Mouse (Mus musculus) gastrocnemius, adult 18-20 months (tissue): Measurements from ENCODE around the gene Atp1a4. TPM values are rescaled to one million over a fixed set of nuclear protein-coding genes. Genes with fewer than 3 reads are reported as not detected.
A peak's percentile ranks its signal among the peaks of the same experiment; 100 is the strongest.

Experiments
- DNase-seq: peaks from one replicate; pipeline ENCODE4 v3.0.0; 2021; ENCODE audit warnings: low spot score
- long read RNA-seq, 2 experiments: library from polyadenylated mRNA; stranded (forward); transcript quantifications; one replicate each; pipeline ENCODE4 v2.0.0; 2021
- total RNA-seq, 2 experiments: library from RNA; stranded (reverse); gene quantifications; 2 replicates each; pipeline ENCODE4 v1.2.3; 2021

Atp1a4 gene
- total RNA-seq = under 1 TPM; 0.40 to 0.43 TPM
- long read RNA-seq, experiment 1, partial matches to known transcripts = 0 of 2 reads
- long read RNA-seq, experiment 1, other reads (novel, unspliced or antisense) = 2 of 2 reads
- long read RNA-seq, experiment 2, partial matches to known transcripts = 1 of 1 reads
- long read RNA-seq, experiment 2, other reads (novel, unspliced or antisense) = 0 of 1 reads

DNA sequence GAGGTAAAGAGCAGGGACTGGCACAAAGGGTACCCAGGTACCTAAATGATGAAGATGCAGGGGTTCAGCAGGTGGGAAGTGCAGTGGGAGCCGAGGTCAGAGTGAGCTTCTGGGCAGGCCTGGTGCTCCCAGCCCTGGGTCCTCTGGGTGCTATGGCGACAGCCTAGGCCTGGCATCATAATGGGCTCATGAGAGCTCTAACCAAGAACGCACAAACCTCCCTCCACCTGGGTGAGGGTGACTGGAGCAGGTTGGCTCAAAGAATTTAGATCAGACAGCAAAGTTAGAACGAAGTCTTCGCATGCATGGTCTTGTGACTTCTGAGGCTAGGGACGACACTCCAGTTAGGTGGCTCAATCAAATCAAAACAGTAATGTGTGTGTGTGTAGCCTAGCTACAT, at the start of gene Atp1a4:
Gene Atp1a4, minus strand, starts transcription at position 101 of the 400 bp plus-strand sequence.
- no peak for DNase-seq

DNA sequence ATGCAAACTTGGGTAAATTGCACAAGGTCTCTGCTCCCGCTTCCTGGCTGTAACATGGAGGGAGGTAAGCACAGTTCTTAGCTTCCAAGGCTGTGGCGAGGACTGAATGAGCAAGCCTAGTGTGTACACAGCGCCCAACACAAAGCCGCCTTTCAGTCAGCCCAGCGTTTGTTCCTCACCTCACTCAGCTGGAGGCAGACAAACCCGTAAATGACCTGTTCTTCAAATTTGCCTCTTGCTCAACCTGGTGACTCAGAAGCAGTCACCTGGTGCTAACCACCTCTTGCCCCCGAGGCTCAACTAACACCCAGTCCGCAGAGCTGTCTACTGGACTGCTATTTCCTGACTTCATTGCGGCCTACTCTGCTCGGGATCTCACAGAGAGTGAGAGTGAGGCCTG, 49.7 kb upstream of the Atp1a4 start:
- DNase-seq = no peak

- DNase-seq = no peak
Measured at GRCm38 (mm10) chr1:172306885-172307284, 48.7 kb upstream of the Atp1a4 start.

DNA sequence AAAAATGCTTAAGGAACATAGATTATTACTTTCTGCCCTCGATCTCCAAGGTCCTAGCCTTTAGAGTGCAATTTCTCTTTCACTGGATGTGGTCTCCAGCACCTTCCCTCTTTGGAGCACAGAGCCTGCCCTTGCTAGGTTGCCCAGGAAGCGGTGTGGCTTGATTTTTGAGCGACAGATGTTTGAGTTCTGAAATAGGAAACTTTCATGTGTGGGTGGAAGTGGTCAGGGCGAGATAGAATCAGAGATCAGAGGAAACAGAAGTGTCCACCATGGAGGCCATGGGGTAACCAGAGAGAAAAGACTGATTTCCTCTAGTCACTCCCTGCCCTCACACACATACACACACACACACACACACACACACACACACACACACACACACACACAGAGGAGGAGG, 48.0 kb upstream of the Atp1a4 start:
- DNase-seq = no peak

- DNase-seq = no peak
Measured at GRCm38 (mm10) chr1:172305635-172306034, 47.4 kb upstream of the Atp1a4 start.

DNA sequence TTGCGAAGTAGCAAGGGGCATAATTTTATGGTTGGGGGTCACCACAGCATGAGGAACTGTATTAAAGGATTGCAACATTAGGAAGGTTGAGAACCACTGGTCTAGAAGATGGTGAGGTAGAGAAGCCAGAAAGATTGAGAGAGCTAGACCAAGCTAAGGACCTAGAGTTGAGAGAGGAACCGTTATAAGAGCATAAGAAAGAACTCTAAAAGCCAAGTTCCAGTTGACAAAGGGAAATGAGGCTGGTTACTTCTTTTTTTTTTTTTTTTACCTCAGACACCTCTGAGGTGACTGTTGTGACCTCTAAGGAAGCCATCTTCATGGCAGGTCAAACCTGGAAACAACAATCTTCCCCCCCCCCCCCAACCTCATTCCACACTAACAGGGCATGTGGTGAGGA, 46.9 kb upstream of the Atp1a4 start:
- DNase-seq = no peak

DNA sequence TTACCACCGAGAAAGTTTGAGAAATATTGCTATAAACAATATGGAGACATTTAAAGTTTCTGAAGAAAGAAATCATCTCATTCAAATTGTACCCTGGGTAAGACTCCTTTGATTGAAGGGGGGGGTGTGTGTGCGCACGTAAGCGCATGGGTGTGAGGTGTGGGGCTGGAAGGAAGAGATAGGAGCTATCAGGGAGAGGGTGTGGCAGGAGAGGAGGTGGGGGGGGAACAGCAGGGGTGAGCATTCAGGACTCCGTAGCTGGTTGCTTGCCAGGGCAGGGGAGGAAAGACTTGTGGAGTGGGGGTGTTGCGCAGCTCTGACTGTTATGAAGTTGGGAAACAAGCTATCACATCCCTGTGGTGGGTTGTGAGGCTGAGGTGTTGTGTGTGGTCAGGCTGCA, 46.2 kb upstream of the Atp1a4 start:
- no peak for DNase-seq

DNA sequence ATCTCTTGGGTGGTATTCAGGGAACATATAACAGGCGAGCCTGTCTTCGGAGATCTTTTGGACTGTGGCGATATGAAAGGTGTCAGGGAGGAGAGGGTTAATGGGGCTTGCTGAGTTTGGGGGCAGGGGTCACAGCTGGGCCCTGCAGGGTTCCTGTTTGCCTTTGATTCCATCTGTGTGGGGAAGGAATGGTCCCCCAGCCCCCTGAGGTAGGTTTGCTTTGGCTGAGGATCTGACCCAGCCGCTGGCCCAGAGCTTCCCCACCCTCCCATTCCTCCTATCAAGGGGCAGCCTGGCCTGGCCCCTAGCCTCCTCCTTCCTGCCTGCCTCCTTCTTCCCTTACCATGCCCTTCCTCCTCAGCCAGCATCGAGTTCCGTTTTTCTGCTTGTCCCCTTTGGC, 44.6 kb upstream of the Atp1a4 start:
- no peak for DNase-seq

DNA sequence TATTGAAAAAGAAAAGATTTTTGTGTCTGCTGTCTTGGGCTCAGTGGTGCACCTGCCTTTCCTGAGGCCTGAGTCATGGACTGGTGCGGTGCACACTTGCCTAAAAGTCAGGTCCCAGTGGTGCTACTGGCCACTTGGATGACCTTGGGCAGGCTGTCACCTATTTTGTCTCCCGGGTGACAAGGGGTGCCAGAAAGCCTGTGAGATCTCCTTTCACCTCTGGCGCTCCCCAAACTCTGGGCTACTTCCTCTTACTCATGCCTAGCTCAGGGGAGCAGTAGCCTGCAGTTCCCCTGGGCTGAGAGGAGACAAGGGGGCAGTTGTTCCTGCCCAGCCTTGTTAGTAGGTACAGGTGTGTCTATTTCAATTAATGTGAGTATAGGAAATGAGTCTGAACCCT, 44.1 kb upstream of the Atp1a4 start:
- no peak for DNase-seq

DNA sequence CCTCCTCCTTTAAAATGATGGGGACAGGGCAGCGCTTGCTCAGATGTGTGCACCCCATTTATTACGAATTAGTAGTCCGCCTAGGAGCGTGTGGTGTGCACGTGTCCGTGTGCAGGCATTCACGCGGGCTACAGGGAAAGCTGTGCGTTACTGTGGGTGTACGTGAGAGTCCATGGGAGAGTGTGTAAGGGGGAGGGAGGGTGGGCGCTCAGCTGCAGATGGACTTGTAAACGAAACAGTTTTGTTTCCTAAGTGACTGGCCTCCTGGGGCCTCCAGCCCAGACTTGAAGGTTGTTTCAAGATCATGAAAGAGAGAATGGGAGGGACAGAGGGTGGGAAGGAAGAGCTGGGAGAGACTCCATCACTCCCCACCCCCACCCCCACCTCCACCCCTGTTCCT, 43.0 kb upstream of the Atp1a4 start:
- DNase-seq = no peak

DNA sequence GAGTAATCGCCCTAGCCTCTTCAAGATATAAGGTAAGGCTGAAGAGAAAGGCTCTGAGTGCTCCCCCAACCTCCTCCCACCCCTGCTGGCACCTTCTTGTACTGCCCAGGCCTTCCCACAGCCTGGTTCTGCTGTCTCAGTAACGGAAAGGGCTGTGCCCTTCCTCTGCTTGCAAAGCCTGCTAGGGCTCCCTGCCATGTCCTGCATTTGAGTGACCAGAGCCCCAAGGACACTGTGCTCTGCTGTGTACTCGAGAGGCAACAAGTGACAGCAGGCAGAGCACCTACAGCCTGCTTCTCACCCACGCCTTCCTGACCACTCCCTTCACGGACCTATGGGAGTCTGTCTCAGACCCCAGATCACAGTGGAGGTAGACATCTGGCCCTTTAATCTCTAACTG, 42.0 kb upstream of the Atp1a4 start:
- peak; percentile 80 for DNase-seq

GRCm38 (mm10) chr1:172299528-172299927, 41.3 kb upstream of the Atp1a4 start:
- no peak for DNase-seq

DNA sequence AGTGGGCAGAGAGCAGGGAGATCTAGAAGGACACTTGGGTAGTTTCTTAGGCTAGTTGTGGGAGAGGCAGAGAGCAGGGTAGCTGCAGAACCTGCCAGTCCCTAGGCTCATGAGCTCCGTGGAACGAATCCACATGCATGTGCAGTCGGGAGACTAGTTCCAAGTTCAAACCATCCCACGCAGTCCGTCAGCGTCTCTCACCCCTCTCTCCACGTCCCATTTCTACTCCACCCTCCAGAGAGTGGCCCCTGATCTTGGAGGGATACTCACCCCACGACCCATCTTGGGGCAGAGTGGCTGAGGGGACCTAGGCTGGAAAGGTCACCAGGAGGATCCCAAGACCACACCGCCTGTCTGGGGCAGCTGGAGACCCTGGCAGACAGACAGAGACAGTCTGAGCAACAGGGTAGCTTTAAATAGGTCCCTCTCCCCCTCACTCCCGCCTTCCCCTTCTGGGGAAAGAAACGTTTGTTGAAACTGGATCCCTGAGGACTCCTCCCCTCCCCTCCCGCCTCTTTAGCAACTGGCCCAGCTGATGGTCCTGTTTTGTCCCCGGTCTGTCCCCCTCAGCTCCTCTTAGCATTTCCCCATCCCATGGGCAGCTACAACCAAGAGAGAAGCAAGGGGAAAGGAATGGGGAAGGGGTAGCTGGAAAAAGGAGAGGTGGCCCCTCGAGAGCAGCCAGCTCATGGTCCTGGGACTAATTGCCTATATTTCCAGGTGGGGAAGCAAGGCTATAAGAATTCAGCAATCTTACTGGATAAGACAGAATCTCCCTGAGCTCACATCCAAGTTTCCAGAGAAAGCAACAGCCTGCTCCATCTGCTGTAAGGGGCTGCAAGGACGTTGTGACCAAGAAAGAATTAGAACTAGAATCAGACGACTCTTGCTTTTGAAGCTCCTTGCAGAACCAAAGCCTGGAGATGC, 39.7 kb upstream of the Atp1a4 start, which contains the start of gene Atp1a2:
Gene Atp1a2, minus strand, starts transcription at position 454 of the 927 bp plus-strand sequence.
- DNase-seq = peak; percentile 89

DNA sequence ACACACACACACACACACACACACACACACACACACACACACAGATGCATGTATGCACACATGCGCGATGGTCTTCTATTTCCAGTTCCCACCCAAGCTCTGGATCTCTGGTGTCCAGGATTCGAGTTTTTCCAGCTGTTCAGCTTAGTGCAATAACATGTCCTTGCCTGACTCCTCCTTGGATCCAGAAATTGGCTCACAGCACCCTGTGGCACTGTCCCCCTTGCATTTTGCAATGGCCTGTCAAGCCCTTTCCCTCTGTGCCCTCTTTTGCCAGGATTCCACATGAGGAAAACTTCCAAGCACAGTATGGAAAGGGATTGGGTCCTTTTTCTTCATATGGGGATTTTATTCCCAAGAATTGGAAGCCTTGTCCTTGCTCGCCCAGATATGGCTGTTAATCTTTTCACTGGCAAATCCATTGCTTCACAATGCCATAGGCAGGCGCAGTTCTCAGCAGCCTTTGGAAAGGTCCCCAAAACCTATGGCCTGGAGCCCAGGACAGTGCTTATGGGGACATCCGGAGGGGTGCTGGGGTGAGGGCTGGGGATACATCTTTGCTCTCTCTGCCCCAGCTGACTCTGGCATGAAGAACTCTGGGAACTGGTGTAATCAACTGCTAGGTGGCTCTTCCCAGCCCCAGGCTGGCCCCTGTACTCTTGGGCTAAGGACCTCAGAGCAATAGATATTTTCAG, 38.7 kb upstream of the Atp1a4 start:
- peak; percentile 76 for DNase-seq

DNA sequence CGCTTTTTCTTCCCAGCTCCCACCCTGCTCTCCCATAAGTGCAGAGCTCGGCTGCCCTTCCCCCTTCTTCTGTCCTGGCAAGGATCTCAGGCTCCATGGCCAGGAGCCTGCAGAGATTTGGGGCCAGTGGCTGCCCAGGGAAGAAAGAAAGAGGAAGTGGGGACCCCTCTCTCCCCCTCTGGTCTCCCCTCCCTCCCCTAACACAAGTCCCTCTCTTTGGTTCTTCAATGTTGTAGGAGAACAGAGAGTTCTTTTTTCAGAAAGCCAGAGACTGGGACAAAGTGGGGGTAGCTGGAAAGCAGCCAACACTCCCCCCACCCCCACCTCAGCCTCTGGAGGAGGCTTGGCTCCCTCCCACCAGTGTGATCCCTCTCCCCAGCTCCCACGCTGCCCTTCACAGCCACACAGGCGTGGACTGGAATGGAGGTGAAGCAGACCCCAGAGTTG, 37.6 kb upstream of the Atp1a4 start:
- no peak for DNase-seq

- DNase-seq = no peak
Measured at GRCm38 (mm10) chr1:172293449-172293848, 35.2 kb upstream of the Atp1a4 start.

DNA sequence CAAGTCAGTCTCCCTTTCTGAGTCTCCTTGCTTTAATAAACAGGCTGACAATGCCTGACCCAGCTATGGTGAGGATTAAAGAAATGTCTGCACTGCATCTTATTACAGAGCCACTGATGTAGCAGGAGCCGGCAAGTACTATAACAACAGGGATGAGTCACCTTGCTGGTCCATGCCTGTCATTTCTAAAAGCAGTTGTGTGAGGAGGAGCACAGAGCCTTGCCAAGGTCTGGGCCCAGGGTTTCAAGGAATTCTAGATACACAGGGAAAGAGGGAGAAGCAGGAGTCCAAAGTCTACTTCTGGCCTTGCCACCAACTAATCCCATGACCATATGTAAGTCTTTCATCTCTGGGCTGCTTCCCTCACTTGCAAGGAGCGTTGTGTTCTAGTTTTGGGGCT, 34.7 kb upstream of the Atp1a4 start:
- DNase-seq = no peak

DNA sequence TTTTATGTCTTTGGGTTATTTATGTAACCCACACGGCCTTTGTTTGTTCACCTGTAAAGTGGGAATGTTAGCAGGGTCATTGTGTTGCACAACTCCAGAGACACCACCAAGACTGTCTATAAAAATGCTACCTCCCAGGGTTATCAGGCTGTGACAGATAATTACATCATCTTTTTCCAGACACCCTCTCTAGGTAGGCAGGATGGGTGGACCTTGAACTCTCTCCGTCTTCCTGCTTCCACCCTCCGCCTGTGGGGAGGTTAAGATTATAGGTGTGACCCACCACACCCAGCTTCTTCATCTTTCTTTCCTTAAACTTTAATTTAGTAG, 31.4 kb upstream of the Atp1a4 start:
- DNase-seq = no peak

DNA sequence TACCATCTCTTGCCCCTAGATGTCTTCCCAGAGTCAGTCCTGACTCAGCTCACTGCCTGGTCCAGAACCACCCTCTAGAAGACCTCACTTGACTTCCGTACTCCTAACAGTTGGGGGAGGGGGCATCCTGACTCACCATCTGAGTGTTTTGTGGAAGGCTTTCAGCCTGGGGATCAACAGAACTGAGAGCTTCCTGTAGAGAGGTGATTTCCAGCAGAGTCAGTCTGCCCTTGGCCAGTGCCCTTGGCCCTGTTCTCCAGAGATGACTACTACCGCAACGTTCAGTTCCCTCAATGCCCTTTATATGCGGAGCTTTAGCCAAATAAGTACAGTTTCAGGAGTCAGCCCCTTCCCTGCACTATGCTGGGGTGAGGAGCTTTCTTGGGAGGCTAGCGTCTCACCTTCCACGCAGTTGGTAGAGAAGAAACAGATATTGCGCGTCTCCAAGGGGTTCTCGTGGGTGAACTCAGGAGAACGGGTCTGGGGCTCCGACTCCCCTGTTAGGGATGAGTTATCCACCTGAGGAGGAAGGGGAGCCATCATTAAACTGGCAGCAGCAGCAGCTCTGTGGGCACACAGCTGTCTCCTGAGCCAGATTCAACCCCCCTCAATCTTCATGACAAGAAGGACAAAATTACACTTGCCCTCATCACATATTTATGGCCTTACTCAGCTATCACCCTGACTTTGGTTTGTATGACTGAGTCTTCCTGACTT, 30.8 kb upstream of the Atp1a4 start:
- DNase-seq = no peak

DNA sequence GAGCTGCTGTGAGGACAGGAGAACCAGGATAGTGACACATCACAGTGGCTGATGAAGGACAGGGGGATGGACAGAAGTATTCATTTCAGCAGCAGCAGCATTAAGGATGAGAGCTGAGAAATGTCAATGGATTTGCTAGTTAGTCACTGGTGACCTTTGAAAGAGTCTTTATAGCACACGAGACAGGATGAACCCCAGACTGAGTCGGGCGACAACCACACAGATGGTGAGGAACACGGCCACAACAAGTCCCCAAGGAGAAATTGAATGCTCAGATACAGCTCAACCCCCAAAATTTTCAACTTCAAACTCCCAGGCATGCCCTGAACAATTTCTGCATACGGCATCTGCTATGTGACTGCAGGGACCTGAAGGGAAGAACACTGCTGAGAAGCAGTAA, 28.5 kb upstream of the Atp1a4 start:
- DNase-seq = no peak

GRCm38 (mm10) chr1:172284221-172284620, 26.0 kb upstream of the Atp1a4 start:
- peak; percentile 81 for DNase-seq

- peak; percentile 67 for DNase-seq
Measured at GRCm38 (mm10) chr1:172283073-172283472, 24.9 kb upstream of the Atp1a4 start.
